Mouse (Mus musculus): Measurements from ENCODE around the gene Rps12.

The Rps12 gene

GRCm38 (mm10) chr10:23787062-23787821 is at the start of gene Rps12:
TSS of gene Rps12 (minus strand) at chr10:23787275.
- ChIA-PET CTCF (interaction anchor here in 2 of 4 experiments (0.6 to 0.7 kb wide), 2 partner anchors 26 to 383 kb away, joined by 3 read pairs; no protein-coding TSS in a partner anchor), POLR2A (interaction anchor here (0.5 to 19.9 kb wide), 37 partner anchors 6 to 1056 kb away, joined by 3 to 479 read pairs (median 5); partner anchors contain the start of genes Slc18b1 (in 4 of the 4) and Tbpl1 (in 2 of the 4))

GRCm38 (mm10) chr10:23836003-23836964 is 49.2 kb upstream of the Rps12 start:
- ChIA-PET CTCF (no interaction called here), POLR2A (interaction anchor here in 2 of 4 experiments (0.7 to 1.6 kb wide), 2 partner anchors 9 to 131 kb away, joined by 3 to 6 read pairs; no protein-coding TSS in a partner anchor)

GRCm38 (mm10) chr10:23826516-23826915 is 39.4 kb upstream of the Rps12 start:
- ChIA-PET POLR2A (interaction anchor here in 3 of 4 experiments (0.6 to 2.6 kb wide), 9 partner anchors 10 to 1147 kb away, joined by 3 to 9 read pairs (median 3); no protein-coding TSS in a partner anchor), CTCF (interaction anchor here in 3 of 4 experiments (0.6 to 1.1 kb wide), 4 partner anchors 11 to 486 kb away, joined by 4 to 11 read pairs (median 4); no protein-coding TSS in a partner anchor)

GRCm38 (mm10) chr10:23816241-23816640 is 29.2 kb upstream of the Rps12 start:
- POLR2A ChIA-PET = interaction anchor here in 3 of 4 experiments (0.5 to 20.2 kb wide), 8 partner anchors 23 to 316 kb away, joined by 3 to 479 read pairs (median 3); partner anchors contain the start of genes Rps12 (in 1 of the 3), Slc18b1 (in 1 of the 3) and Vnn1 (in 1 of the 3)
- CTCF ChIA-PET = interaction anchor here (0.5 to 1.7 kb wide), 10 partner anchors 10 to 496 kb away, joined by 3 to 11 read pairs (median 4); no protein-coding TSS in a partner anchor

GRCm38 (mm10) chr10:23815168-23815567 is 28.1 kb upstream of the Rps12 start:
- ChIA-PET CTCF (interaction anchor here in 2 of 4 experiments (1.6 to 1.7 kb wide), 2 partner anchors 497 kb away, joined by 4 to 6 read pairs; no protein-coding TSS in a partner anchor), POLR2A (interaction anchor here in 1 of 4 experiments (0.6 to 20.2 kb wide), 4 partner anchors 10 to 317 kb away, joined by 3 to 479 read pairs (median 10); partner anchors contain the start of genes Rps12 and Slc18b1)

GRCm38 (mm10) chr10:23812852-23813766 is 26.0 kb upstream of the Rps12 start:
- CTCF ChIA-PET = interaction anchor here (0.5 to 1.8 kb wide), 24 partner anchors 13 to 1398 kb away, joined by 3 to 12 read pairs (median 4); partner anchors contain the start of genes Rps12 (in 1 of the 4) and Slc18b1 (in 1 of the 4)
- POLR2A ChIA-PET = interaction anchor here (0.6 to 20.2 kb wide), 45 partner anchors 8 to 1920 kb away, joined by 3 to 479 read pairs (median 4); partner anchors contain the start of genes Rps12 (in 4 of the 4), Ccn2 (in 3 of the 4), Slc18b1 (in 2 of the 4) and Stx7 (in 1 of the 4)

- ChIA-PET POLR2A (interaction anchor here (0.6 to 20.2 kb wide), 42 partner anchors 7 to 1920 kb away, joined by 3 to 479 read pairs (median 4); partner anchors contain the start of genes Rps12 (in 4 of the 4), Ccn2 (in 3 of the 4), Slc18b1 (in 2 of the 4) and Stx7 (in 1 of the 4)), CTCF (interaction anchor here (0.6 to 1.8 kb wide), 24 partner anchors 12 to 1399 kb away, joined by 3 to 12 read pairs (median 4); partner anchors contain the start of genes Slc18b1 (in 2 of the 4) and Rps12 (in 1 of the 4))
Observed at GRCm38 (mm10) chr10:23812438-23812759, 25.3 kb upstream of the Rps12 start.

GRCm38 (mm10) chr10:23811635-23812437 is 24.8 kb upstream of the Rps12 start:
- ChIA-PET CTCF (interaction anchor here (0.6 to 1.5 kb wide), 8 partner anchors 15 to 545 kb away, joined by 3 to 8 read pairs (median 3); partner anchors contain the start of gene Slc18b1 (in 1 of the 4)), POLR2A (interaction anchor here in 3 of 4 experiments (0.6 to 20.2 kb wide), 13 partner anchors 12 to 327 kb away, joined by 3 to 479 read pairs (median 4); partner anchors contain the start of genes Rps12 (in 2 of the 3) and Slc18b1 (in 2 of the 3))

GRCm38 (mm10) chr10:23806201-23806600 is 19.1 kb upstream of the Rps12 start:
- POLR2A ChIA-PET = interaction anchor here in 3 of 4 experiments (0.6 to 20.2 kb wide), 14 partner anchors 8 to 1210 kb away, joined by 3 to 479 read pairs (median 4); partner anchors contain the start of genes Rps12 (in 3 of the 3) and Slc18b1 (in 2 of the 3)
- CTCF ChIA-PET = interaction anchor here (0.5 to 1.0 kb wide), 9 partner anchors 9 to 715 kb away, joined by 3 to 6 read pairs (median 4); partner anchors contain the start of gene Slc18b1 (in 1 of the 4)

GRCm38 (mm10) chr10:23804665-23805064 is 17.6 kb upstream of the Rps12 start:
- CTCF ChIA-PET = interaction anchor here in 1 of 4 experiments (0.6 kb wide), 1 partner anchor 507 kb away, joined by 3 read pairs; no protein-coding TSS in a partner anchor

GRCm38 (mm10) chr10:23802911-23803310 is 15.8 kb upstream of the Rps12 start:
- ChIA-PET CTCF (no interaction called here), POLR2A (interaction anchor here in 2 of 4 experiments (1.9 to 20.2 kb wide), 2 partner anchors 10 to 15 kb away, joined by 6 to 479 read pairs; partner anchors contain the start of genes Rps12 (in 1 of the 2) and Slc18b1 (in 1 of the 2))

More at GRCm38 (mm10) chr10:23804665-23805064, 17.6 kb upstream of the Rps12 start:
- POLR2A ChIA-PET = interaction anchor here in 2 of 4 experiments (0.5 to 20.2 kb wide), 8 partner anchors 8 to 1922 kb away, joined by 3 to 479 read pairs (median 8); partner anchors contain the start of genes Rps12 (in 2 of the 2) and Slc18b1 (in 2 of the 2)

GRCm38 (mm10) chr10:23799933-23800332 is 12.9 kb upstream of the Rps12 start:
- CTCF ChIA-PET = interaction anchor here in 2 of 4 experiments (0.7 kb wide), 2 partner anchors 13 to 16 kb away, joined by 3 to 4 read pairs; no protein-coding TSS in a partner anchor
- POLR2A ChIA-PET = interaction anchor here in 3 of 4 experiments (0.7 to 20.2 kb wide), 9 partner anchors 11 to 35 kb away, joined by 3 to 479 read pairs (median 3); partner anchors contain the start of genes Rps12 (in 1 of the 3) and Slc18b1 (in 1 of the 3)

- POLR2A ChIA-PET = interaction anchor here in 2 of 4 experiments (0.8 to 20.2 kb wide), 4 partner anchors 11 to 17 kb away, joined by 3 to 479 read pairs (median 6); partner anchors contain the start of genes Rps12 (in 2 of the 2) and Slc18b1 (in 1 of the 2)
Observed at GRCm38 (mm10) chr10:23798142-23798541, 11.1 kb upstream of the Rps12 start.

GRCm38 (mm10) chr10:23797606-23798005 is 10.5 kb upstream of the Rps12 start:
- ChIA-PET CTCF (no interaction called here), POLR2A (interaction anchor here (1.0 to 20.2 kb wide), 13 partner anchors 7 to 17 kb away, joined by 3 to 479 read pairs (median 7); partner anchors contain the start of genes Rps12 (in 4 of the 4) and Slc18b1 (in 1 of the 4))

More at GRCm38 (mm10) chr10:23798142-23798541, 11.1 kb upstream of the Rps12 start:
- CTCF ChIA-PET = interaction anchor here in 1 of 4 experiments (0.8 kb wide), 1 partner anchor 108 kb away, joined by 3 read pairs; no protein-coding TSS in a partner anchor
